10 mouse cellular contexts compared by ENCODE assay signal in the genomic region with DNA sequence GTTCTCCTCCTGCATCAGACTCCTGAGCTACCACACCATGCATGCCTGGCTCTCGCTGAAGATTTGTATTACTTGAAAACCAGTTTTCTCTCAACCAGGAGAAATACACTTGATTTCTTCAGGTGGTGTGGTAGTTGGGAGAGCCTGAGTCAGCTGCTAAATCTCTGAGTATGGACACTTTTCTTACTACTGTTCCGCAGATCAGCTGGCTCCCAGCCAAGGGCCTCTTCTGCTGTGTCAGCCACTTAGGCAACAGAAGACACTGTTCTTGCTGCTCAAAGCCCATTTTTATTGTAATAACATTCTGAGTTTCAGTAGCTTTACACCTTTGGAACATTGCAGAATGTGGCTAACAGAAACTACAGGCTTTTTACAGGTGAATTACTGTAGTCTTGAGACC.
DNase-seq lines count a peak whose midpoint lies in the region; ATAC-seq and TF ChIP-seq lines count a peak whose summit lies in the region.
"Had no signal": no experiment of that assay in that cellular context is flagged by ENCODE, and none has a peak within 500 bp of the region (broad histone marks: within the 10 kb centered on the region; RNA-seq: fewer than 3 reads in every experiment).

No protein-coding gene starts in this region.

- H3K9ac ChIP-seq in heart, embryonic 15.5 days = no peak overlapping the region
- H3K9ac ChIP-seq in heart, embryonic 12.5 days = no peak overlapping the region
- H3K9ac ChIP-seq in liver, postnatal 0 days (replicated peaks) = no peak overlapping the region
- H3K9ac ChIP-seq in liver, embryonic 12.5 days = no peak overlapping the region
- H3K9ac ChIP-seq: hindbrain, embryonic 14.5 days had no signal

- no peak for TF ChIP-seq CTCF in liver, postnatal 0 days (IDR thresholded peaks at IDR 0.05; ENCODE audit: low read depth)

- H3K9me3 ChIP-seq in heart, embryonic 15.5 days (replicated peaks) = no peaks in the 10 kb centered on the region
- H3K9me3 ChIP-seq in heart, embryonic 12.5 days (replicated peaks) = no peaks in the 10 kb centered on the region
- no peaks in the 10 kb centered on the region for H3K9me3 ChIP-seq in liver, postnatal 0 days (ENCODE audit: low read length)
- H3K9me3 ChIP-seq in liver, embryonic 12.5 days (replicated peaks) = no peaks in the 10 kb centered on the region

- no peaks in the 10 kb centered on the region for H3K36me3 ChIP-seq in heart, embryonic 15.5 days
- no peaks in the 10 kb centered on the region for H3K36me3 ChIP-seq in heart, embryonic 12.5 days
- no peaks in the 10 kb centered on the region for H3K36me3 ChIP-seq in liver, postnatal 0 days (replicated peaks; ENCODE audit: insufficient read depth, low read length)
- no peaks in the 10 kb centered on the region for H3K36me3 ChIP-seq in liver, embryonic 12.5 days

- no peak overlapping the region for H3K27ac ChIP-seq in heart, embryonic 15.5 days
- no peak overlapping the region for H3K27ac ChIP-seq in heart, embryonic 12.5 days (ENCODE audit: poor library complexity, severe bottlenecking)
- H3K27ac ChIP-seq in liver, postnatal 0 days (ENCODE audit: low read depth) = no peak overlapping the region
- H3K27ac ChIP-seq in liver, embryonic 12.5 days = no peak overlapping the region
- H3K27ac ChIP-seq: hindbrain, embryonic 14.5 days had no signal

- no peaks in the 10 kb centered on the region for H3K27me3 ChIP-seq in heart, embryonic 15.5 days
- no peaks in the 10 kb centered on the region for H3K27me3 ChIP-seq in heart, embryonic 12.5 days (replicated peaks)
- no peaks in the 10 kb centered on the region for H3K27me3 ChIP-seq in liver, postnatal 0 days (ENCODE audit: insufficient read depth, low read length)
- no peaks in the 10 kb centered on the region for H3K27me3 ChIP-seq in liver, embryonic 12.5 days (replicated peaks)

- no peak overlapping the region for H3K4me2 ChIP-seq in heart, embryonic 15.5 days
- H3K4me2 ChIP-seq in heart, embryonic 12.5 days = no peak overlapping the region
- H3K4me2 ChIP-seq in liver, postnatal 0 days (ENCODE audit: low read depth, low read length) = no peak overlapping the region
- no peak overlapping the region for H3K4me2 ChIP-seq in liver, embryonic 12.5 days
- H3K4me2 ChIP-seq: hindbrain, embryonic 14.5 days had no signal

- no peak for TF ChIP-seq EP300 in liver, postnatal 0 days (IDR thresholded peaks at IDR 0.05; ENCODE audit: low read depth)

- 64% methylated on average over 2 of the region's 2 CpGs for WGBS in heart, embryonic 15.5 days
- 57% methylated on average over 2 of the region's 2 CpGs for WGBS in heart, embryonic 12.5 days
- 72% methylated on average over 2 of the region's 2 CpGs for WGBS in liver, postnatal 0 days (ENCODE audit: insufficient replicate concordance)
- 82% methylated on average over 2 of the region's 2 CpGs for WGBS in liver, embryonic 12.5 days (ENCODE audit: insufficient replicate concordance)

- H3K4me1 ChIP-seq in heart, embryonic 15.5 days (replicated peaks) = peaks cover 13% of the 10 kb centered on the region
- peaks cover 27% of the 10 kb centered on the region for H3K4me1 ChIP-seq in heart, embryonic 12.5 days (replicated peaks)
- H3K4me1 ChIP-seq in liver, postnatal 0 days (ENCODE audit: insufficient read depth) = no peaks in the 10 kb centered on the region; the same call in 1 of the 2 replicates
- peaks cover 11% of the 10 kb centered on the region; the same call in 1 of the 2 replicates for H3K4me1 ChIP-seq in liver, embryonic 12.5 days

- ATAC-seq in heart, embryonic 15.5 days (replicated peaks; ENCODE audit: insufficient number of reproducible peaks, insufficient read depth, low FRiP score, low read depth) = 0 out of 2 replicates have a peak, but pooled peaks have one; percentile 27
- no peak for ATAC-seq in heart, embryonic 12.5 days (ENCODE audit: insufficient number of reproducible peaks, low FRiP score)
- ATAC-seq in liver, postnatal 0 days = no peak
- no peak for ATAC-seq in liver, embryonic 12.5 days
- ATAC-seq in granulocyte monocyte progenitor cell, adult 5-6 weeks (replicated peaks; ENCODE audit: poor library complexity, severe bottlenecking) = 0 out of 2 replicates have a peak, but pooled peaks have one; percentile 24
- ATAC-seq: CD4-positive, CD25-positive, alpha-beta regulatory T cell, adult 4 months had no signal

- no peak overlapping the region for H3K4me3 ChIP-seq in heart, embryonic 15.5 days
- H3K4me3 ChIP-seq in heart, embryonic 12.5 days = no peak overlapping the region
- no peak overlapping the region for H3K4me3 ChIP-seq in liver, postnatal 0 days (ENCODE audit: low read depth, low read length)
- H3K4me3 ChIP-seq in liver, embryonic 12.5 days = no peak overlapping the region

- DNase-seq in liver, postnatal 0 days = peak; percentile 53
- peak; percentile 67 for DNase-seq in adrenal gland, postnatal 10 days
- no peak for DNase-seq in B cell, adult 2 months
- no peak for DNase-seq in layer of hippocampus, postnatal 14 days (ENCODE audit: low spot score in 2 of 2)

Comparison
In these comparisons a context has a peak if more than half of its experiments do, and no peak if none do; other contexts are left out.
1. ATAC-seq: peak in heart, embryonic 15.5 days (single experiment) and granulocyte monocyte progenitor cell, adult 5-6 weeks (single experiment); none in heart, embryonic 12.5 days (single experiment), liver, postnatal 0 days (single experiment) and liver, embryonic 12.5 days (single experiment).
2. DNase-seq: peak in liver, postnatal 0 days (single experiment) and adrenal gland, postnatal 10 days (single experiment); none in B cell, adult 2 months (0 of 2) and layer of hippocampus, postnatal 14 days (0 of 2).